Comparison of ENCODE assay signal across 8 mouse cellular contexts in genomic region chr19:10895016-10895528, GRCm38 (mm10). TPM values are rescaled to one million over a fixed set of nuclear protein-coding genes. Genes with fewer than 3 reads are reported as not detected.
DNase-seq lines count a peak whose midpoint lies in the region; ATAC-seq and TF ChIP-seq lines count a peak whose summit lies in the region.

TSS of gene Prpf19 (plus strand) at chr19:10895231.

- H3K4me2 ChIP-seq in lung, embryonic 16.5 days (ENCODE audit: low read depth, low read length): peak within 1 kb of the TSS; percentile 84

- H3K9ac ChIP-seq in MEL (ENCODE audit: control insufficient read depth, low read depth, low read length, poor library complexity, severe bottlenecking): peak within 1 kb of the TSS; percentile 97
- peak within 1 kb of the TSS; percentile 93 for H3K9ac ChIP-seq in lung, embryonic 16.5 days (ENCODE audit: low read length)

- peak; percentile 98 for DNase-seq in MEL (ENCODE audit: low read depth, low spot score)
- DNase-seq in cerebellum, adult 2 months: peak; percentile 98 to 99
- DNase-seq in forelimb bud, embryonic 11.5 days (ENCODE audit: low read depth, low spot score): peak; percentile 98
- DNase-seq in layer of hippocampus, adult 9-10 months (ENCODE audit: low spot score): peak; percentile 95
- DNase-seq in ovary, postnatal 10 days (ENCODE audit: low spot score): peak; percentile 88
- DNase-seq in thymus, postnatal 10 days (ENCODE audit: low spot score in 2 of 2): peak; percentile 93 to 97

- no peaks in the 10 kb centered on the region for H3K9me3 ChIP-seq in MEL (replicated peaks; ENCODE audit: insufficient read depth, low read length)
- H3K9me3 ChIP-seq in lung, embryonic 16.5 days (ENCODE audit: control insufficient read depth, low read length): no peaks in the 10 kb centered on the region

- no peak for TF ChIP-seq RAD21 in MEL (IDR thresholded peaks at IDR 0.05; ENCODE audit: low read depth, low read length)

- peaks cover 0 to 7% of the 10 kb centered on the region in 2 experiments; a peak in 1 of 4 replicates for H3K4me1 ChIP-seq in MEL (ENCODE audit: control insufficient read depth in 1 of 2, insufficient read depth in 2 of 2, low read length in 2 of 2)
- peaks cover 5% of the 10 kb centered on the region; the same call in 1 of the 2 replicates for H3K4me1 ChIP-seq in cerebellum, adult 2 months (ENCODE audit: control insufficient read depth, insufficient read depth, low read length)
- H3K4me1 ChIP-seq in lung, embryonic 16.5 days (replicated peaks; ENCODE audit: control insufficient read depth, insufficient read depth, low read length): peaks cover 16% of the 10 kb centered on the region

- TF ChIP-seq POLR2A in MEL (IDR thresholded peaks at IDR 0.05; ENCODE audit: control insufficient read depth in 1 of 2, insufficient read depth in 1 of 2, low read depth in 1 of 2, low read length in 2 of 2, poor library complexity in 1 of 2): peak; percentile 96 to 97
- TF ChIP-seq POLR2A in cerebellum, adult 2 months (IDR thresholded peaks at IDR 0.05; ENCODE audit: borderline replicate concordance, insufficient read depth, low read length): peak; percentile 87

- WGBS in cerebellum, adult 2 months: under 1% methylated on average over 43 of the region's 43 CpGs
- WGBS in lung, embryonic 16.5 days: 0% methylated on average over 41 of the region's 43 CpGs

- H3K4me3 ChIP-seq in MEL (ENCODE audit: control insufficient read depth in 1 of 2, insufficient read depth in 1 of 2, low read depth in 2 of 2, low read length in 2 of 2): peak within 1 kb of the TSS; percentile 69 to 97
- peak within 1 kb of the TSS; percentile 76 for H3K4me3 ChIP-seq in cerebellum, adult 2 months (replicated peaks; ENCODE audit: insufficient read depth, low read depth, low read length)
- H3K4me3 ChIP-seq in lung, embryonic 16.5 days (ENCODE audit: low read length): peak within 1 kb of the TSS; percentile 94

- peak; percentile 97 to 98 for ATAC-seq in hematopoietic stem cell, adult 5-6 weeks (replicated peaks in 1 of 2; ENCODE audit: insufficient read depth in 1 of 2, low FRiP score in 2 of 2, low TSS enrichment in 1 of 2, low read depth in 1 of 2, poor library complexity in 2 of 2, severe bottlenecking in 2 of 2)
- ATAC-seq in lung, embryonic 16.5 days (ENCODE audit: low read depth): peak; percentile 97

- no peak for TF ChIP-seq EP300 in MEL (IDR thresholded peaks at IDR 0.05; ENCODE audit: low read depth in 1 of 2, low read length in 2 of 2)

- H3K36me3 ChIP-seq in MEL (ENCODE audit: control insufficient read depth in 1 of 2, insufficient read depth in 2 of 2, low read length in 2 of 2): peaks cover 2 to 13% of the 10 kb centered on the region in 2 experiments; a peak in 3 of 4 replicates
- H3K36me3 ChIP-seq in lung, embryonic 16.5 days (ENCODE audit: control insufficient read depth, insufficient read depth, low read length): peaks cover 13% of the 10 kb centered on the region

- H3K27me3 ChIP-seq in MEL (ENCODE audit: control insufficient read depth in 1 of 2, insufficient read depth in 2 of 2, low read length in 2 of 2): peaks cover 0 to 3% of the 10 kb centered on the region in 2 experiments; a peak in 3 of 4 replicates
- H3K27me3 ChIP-seq in cerebellum, adult 2 months (ENCODE audit: control insufficient read depth, insufficient read depth, low read length): no peaks in the 10 kb centered on the region
- no peaks in the 10 kb centered on the region for H3K27me3 ChIP-seq in lung, embryonic 16.5 days (ENCODE audit: control insufficient read depth, insufficient read depth, low read depth, low read length)

- no peak for TF ChIP-seq CTCF in MEL (IDR thresholded peaks at IDR 0.05 in 2 of 3, conservative IDR thresholded peaks at IDR 0.05 in 1 of 3; ENCODE audit: control insufficient read depth in 1 of 3, insufficient read depth in 1 of 3, low read depth in 2 of 3, low read length in 3 of 3, poor library complexity in 1 of 3, severe bottlenecking in 1 of 3)
- no peak for TF ChIP-seq CTCF in cerebellum, adult 2 months (IDR thresholded peaks at IDR 0.05; ENCODE audit: borderline replicate concordance, insufficient read depth, low read depth, low read length)

- peak within 1 kb of the TSS; percentile 78 for H3K27ac ChIP-seq in MEL (ENCODE audit: control insufficient read depth, low read depth, low read length)
- H3K27ac ChIP-seq in cerebellum, adult 2 months (ENCODE audit: insufficient read depth, low read length): peak within 1 kb of the TSS; percentile 22; the same call in 1 of the 2 replicates
- peak within 1 kb of the TSS; percentile 93 for H3K27ac ChIP-seq in lung, embryonic 16.5 days (ENCODE audit: low read length)

- peaks cover 35% of the 10 kb centered on the region for H3K79me2 ChIP-seq in MEL (ENCODE audit: control insufficient read depth, insufficient read depth, low read length, poor library complexity)

TF ChIP-seq in MEL, 35 proteins besides CTCF, POLR2A, EP300 and RAD21:
- TF ChIP-seq KAT2A (conservative IDR thresholded peaks at IDR 0.05; ENCODE audit: low read depth, low read length) (peak; percentile 87), MYB (IDR thresholded peaks at IDR 0.05; ENCODE audit: low read depth, low read length) (no peak), MAZ (IDR thresholded peaks at IDR 0.05; ENCODE audit: low read depth, low read length) (no peak), GATA1 (IDR thresholded peaks at IDR 0.05; ENCODE audit: low read depth, low read length) (no peak), ZNF384 (IDR thresholded peaks at IDR 0.05; ENCODE audit: low read depth, low read length) (peak; percentile 100), JUND (IDR thresholded peaks at IDR 0.05; ENCODE audit: low read depth, low read length) (no peak), CHD1 (IDR thresholded peaks at IDR 0.05; ENCODE audit: low read depth, low read length) (no peak), ZC3H11A (IDR thresholded peaks at IDR 0.05; ENCODE audit: low read depth, low read length) (no peak), GABPA (IDR thresholded peaks at IDR 0.05; ENCODE audit: low read depth, low read length) (no peak), E2F4 (IDR thresholded peaks at IDR 0.05; ENCODE audit: borderline replicate concordance, low read depth, low read length) (peak; percentile 91), MYC (IDR thresholded peaks at IDR 0.05; ENCODE audit: low read depth, low read length) (peak; percentile 94), NRF1 (IDR thresholded peaks at IDR 0.05; ENCODE audit: insufficient read depth, low read depth, low read length, poor library complexity, severe bottlenecking) (0 out of 2 replicates have a peak, but pooled peaks have one; percentile 4), CHD2 (IDR thresholded peaks at IDR 0.05; ENCODE audit: low read length) (no peak), ZKSCAN1 (IDR thresholded peaks at IDR 0.05; ENCODE audit: low read depth, low read length) (peak; percentile 73; the same call in 1 of the 2 replicates), POLR2AphosphoS2 (IDR thresholded peaks at IDR 0.05; ENCODE audit: low read length) (peak; percentile 84), SIN3A (IDR thresholded peaks at IDR 0.05; ENCODE audit: low read length) (peak; percentile 93), ETS1 (IDR thresholded peaks at IDR 0.05; ENCODE audit: low read depth, low read length) (no peak; the same call in 1 of the 2 replicates), HCFC1 (IDR thresholded peaks at IDR 0.05; ENCODE audit: low read depth, low read length) (peak; percentile 99), MXI1 (IDR thresholded peaks at IDR 0.05; ENCODE audit: low read depth, low read length) (peak; percentile 98), NELFE (IDR thresholded peaks at IDR 0.05; ENCODE audit: low read depth, low read length) (peak; percentile 94), SMC3 (IDR thresholded peaks at IDR 0.05; ENCODE audit: low read depth, low read length) (no peak), TCF12 (IDR thresholded peaks at IDR 0.05; ENCODE audit: low read depth, low read length) (0 out of 2 replicates have a peak, but pooled peaks have one; percentile 21), USF1 (IDR thresholded peaks at IDR 0.05; ENCODE audit: low read depth, low read length) (no peak), ELF1 (IDR thresholded peaks at IDR 0.05; ENCODE audit: low read depth, low read length) (peak; percentile 96), MAX (IDR thresholded peaks at IDR 0.05; ENCODE audit: low read length) (peak; percentile 87), USF2 (IDR thresholded peaks at IDR 0.05; ENCODE audit: borderline replicate concordance in 1 of 2, insufficient read depth in 1 of 2, low read depth in 1 of 2, low read length in 2 of 2) (no peak), TBP (IDR thresholded peaks at IDR 0.05; ENCODE audit: low read depth, low read length) (peak; percentile 55), TAL1 (IDR thresholded peaks at IDR 0.05; ENCODE audit: low read length) (no peak)

RNA-seq across cellular contexts. Expression of gene Prpf19, which starts in this region (rescaled TPM):
- total RNA-seq in MEL (2012; rRNA removed): 154 and 158 TPM in 2 replicates
- 100 to 1,000 TPM; 128 to 363 TPM for polyA plus RNA-seq in MEL (2012; ENCODE audit: insufficient read depth in 1 of 2, insufficient read length in 2 of 2, low read depth in 1 of 2, low replicate concordance in 2 of 2, missing spikeins in 1 of 2)
- 278 and 288 TPM in 2 replicates for polyA plus RNA-seq in cerebellum, adult 2 months (2012; rRNA removed)
- total RNA-seq in hematopoietic stem cell, adult 5-6 weeks (2017): 109 and 145 TPM in 2 replicates
- polyA plus RNA-seq in lung, embryonic 16.5 days (2015; fragmentation: Nextera tagmentation; extraction: Ambion mirVana): 33.0 and 34.4 TPM in 2 replicates

Comparison
In these comparisons a context has a peak if more than half of its experiments do, and no peak if none do; other contexts are left out.
1. Peak in every context shown above with its lines: DNase-seq, ATAC-seq, H3K4me3 ChIP-seq and H3K27ac ChIP-seq.
2. H3K27ac ChIP-seq: peak in every context shown above with its lines; median percentile 93 in lung, embryonic 16.5 days; 78 in MEL; 22 in cerebellum, adult 2 months.